Mouse (Mus musculus) bone marrow, adult 2 months (tissue): ENCODE data around the gene Myoz1. TPM values are rescaled to one million over a fixed set of nuclear protein-coding genes. Genes with fewer than 3 reads are reported as not detected.

Source experiments
- H3K27ac ChIP-seq: fragments of 200-500 bp; 2 replicates; pipeline ENCODE4 v1.5.1; 2012; ENCODE audit warnings: low read depth, mild to moderate bottlenecking, control low read depth, inconsistent platforms, low read length; ENCODE audit not compliant: control insufficient read depth, poor library complexity, insufficient read depth
- H3K4me1 ChIP-seq: fragments of 200-500 bp; 2 replicates; pipeline ENCODE4 v1.6.1; 2011; ENCODE audit warnings: low read length; ENCODE audit not compliant: control insufficient read depth, insufficient read depth
- H3K4me3 ChIP-seq: fragments of 200-500 bp; replicated peaks from 2 replicates; pipeline ENCODE3; 2011; ENCODE audit warnings: mild to moderate bottlenecking, low read depth, low read length, control low read depth; ENCODE audit not compliant: control insufficient read depth
- CTCF ChIP-seq: fragments of 200-500 bp; IDR thresholded peaks from 2 replicates; pipeline ENCODE4 v1.5.1; 2011; ENCODE audit warnings: low read length, control low read depth; ENCODE audit not compliant: control insufficient read depth, insufficient read depth
- POLR2A ChIP-seq: fragments of 200-500 bp; IDR thresholded peaks from 2 replicates; pipeline ENCODE4 v1.6.1; 2011; ENCODE audit warnings: low read depth, mild to moderate bottlenecking, control low read depth, low read length, borderline replicate concordance; ENCODE audit not compliant: control insufficient read depth
- WGBS: fragments of 180-500 bp; shearing (Covaris S2); methylation state at CpG from one replicate; pipeline ENCODE4 v1.1.7; 2018; 5-methylcytosine and 5-hydroxymethylcytosine counted together
- polyA plus RNA-seq: library from polyadenylated mRNA; stranded (reverse); fragments of >200 nt; gene quantifications from 2 replicates; pipeline ENCODE4 v1.2.4, GENCODE M21; 2011; ENCODE audit warnings: low replicate concordance; ENCODE audit not compliant: missing spikeins, insufficient read depth, insufficient read length

Gene Myoz1
- polyA plus RNA-seq, 1 experiment = 4.7 TPM

- no peak for TF ChIP-seq CTCF
- no peak for TF ChIP-seq POLR2A
- 72% methylated on average over 1 of the region's 1 CpGs for WGBS
Measured at GRCm38 (mm10) chr14:20601287-20601686, 55.1 kb downstream of the Myoz1 start.

GRCm38 (mm10) chr14:20600203-20600602 is 56.1 kb downstream of the Myoz1 start:
- no peak overlapping the region; the same call in 1 of the 2 replicates for H3K27ac ChIP-seq
- WGBS = 87% methylated on average over 2 of the region's 2 CpGs
- H3K4me3 ChIP-seq = no peak overlapping the region
- H3K4me1 ChIP-seq = peaks cover 2% of the 10 kb centered on the region; the same call in 1 of the 2 replicates
- TF ChIP-seq CTCF = no peak
- no peak for TF ChIP-seq POLR2A

More at GRCm38 (mm10) chr14:20601287-20601686, 55.1 kb downstream of the Myoz1 start:
- H3K27ac ChIP-seq = no peak overlapping the region
- H3K4me3 ChIP-seq = no peak overlapping the region
- peaks cover 2% of the 10 kb centered on the region; the same call in 1 of the 2 replicates for H3K4me1 ChIP-seq

GRCm38 (mm10) chr14:20599542-20599941 is 56.8 kb downstream of the Myoz1 start:
- Histone ChIP-seq H3K4me1 (peaks cover 2% of the 10 kb centered on the region; the same call in 1 of the 2 replicates), H3K27ac (no peak overlapping the region), H3K4me3 (no peak overlapping the region)
- no peak for TF ChIP-seq POLR2A
- TF ChIP-seq CTCF = no peak
- WGBS = 52% methylated on average over 2 of the region's 2 CpGs

Other genes starting within 250 kb of the Myoz1 start
- gene Cfap70, start 204.3 kb downstream of the Myoz1 start, polyA plus RNA-seq = 2.5 TPM in 1 of 2 replicates, not detected in the other
- gene Anxa7, start 176.4 kb downstream of the Myoz1 start, polyA plus RNA-seq = 28.3 and 34.6 TPM in 2 replicates
- 7.6 and 7.7 TPM in 2 replicates for gene Mss51, start 159.6 kb downstream of the Myoz1 start, polyA plus RNA-seq
- gene Ppp3cb, start 110.0 kb downstream of the Myoz1 start, polyA plus RNA-seq = 23.8 and 35.0 TPM in 2 replicates
- gene Usp54, start 15.5 kb downstream of the Myoz1 start, polyA plus RNA-seq = 2.2 and 6.4 TPM in 2 replicates
- gene Synpo2l, start 11.8 kb upstream of the Myoz1 start, polyA plus RNA-seq = 0.70 TPM in 1 of 2 replicates, not detected in the other
- gene Sec24c, start 17.8 kb upstream of the Myoz1 start, polyA plus RNA-seq = 29.8 and 49.6 TPM in 2 replicates
- gene Fut11, start 38.4 kb upstream of the Myoz1 start, polyA plus RNA-seq = 3.6 and 5.8 TPM in 2 replicates
- 44.3 and 106 TPM in 2 replicates for gene Chchd1, start 46.5 kb upstream of the Myoz1 start, polyA plus RNA-seq
- 48.8 and 105 TPM in 2 replicates for gene Zswim8, start 51.0 kb upstream of the Myoz1 start, polyA plus RNA-seq
- 21.1 and 50.0 TPM in 2 replicates for gene Ndst2, start 78.0 kb upstream of the Myoz1 start, polyA plus RNA-seq
- gene Camk2g, start 137.5 kb upstream of the Myoz1 start, polyA plus RNA-seq = 4.8 and 13.8 TPM in 2 replicates
- 1.8 and 6.9 TPM in 2 replicates for gene Plau, start 180.1 kb upstream of the Myoz1 start, polyA plus RNA-seq